Mouse (Mus musculus): Measurements from ENCODE around the gene Tbc1d22a.

Gene Tbc1d22a

GRCm38 (mm10) chr15:86503413-86503812 is 289.2 kb downstream of the Tbc1d22a start:
- no peak for DNase-seq (ENCODE audit: low spot score in 2 of 2)

DNA sequence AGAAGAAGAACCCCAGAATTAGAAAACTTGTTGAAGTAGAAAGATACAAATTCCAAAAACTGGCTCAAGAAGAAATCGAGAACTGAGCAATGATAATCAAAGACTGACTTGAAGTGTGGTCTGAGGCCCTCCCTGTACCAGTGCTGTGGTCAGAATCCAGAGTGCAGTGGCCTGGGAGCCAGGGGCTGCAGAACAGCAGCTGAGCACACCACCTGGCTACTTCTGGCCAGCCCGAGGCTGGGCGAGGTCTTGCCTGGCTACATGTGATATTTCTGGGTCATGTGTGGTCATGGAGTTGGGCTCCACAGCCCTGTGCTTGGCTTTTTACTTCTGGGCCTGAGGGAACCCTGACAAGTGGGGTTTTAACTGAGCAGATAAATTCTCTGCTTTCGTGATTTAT is 292.4 kb downstream of the Tbc1d22a start:
- no peak for DNase-seq (ENCODE audit: low spot score in 2 of 2)

DNA sequence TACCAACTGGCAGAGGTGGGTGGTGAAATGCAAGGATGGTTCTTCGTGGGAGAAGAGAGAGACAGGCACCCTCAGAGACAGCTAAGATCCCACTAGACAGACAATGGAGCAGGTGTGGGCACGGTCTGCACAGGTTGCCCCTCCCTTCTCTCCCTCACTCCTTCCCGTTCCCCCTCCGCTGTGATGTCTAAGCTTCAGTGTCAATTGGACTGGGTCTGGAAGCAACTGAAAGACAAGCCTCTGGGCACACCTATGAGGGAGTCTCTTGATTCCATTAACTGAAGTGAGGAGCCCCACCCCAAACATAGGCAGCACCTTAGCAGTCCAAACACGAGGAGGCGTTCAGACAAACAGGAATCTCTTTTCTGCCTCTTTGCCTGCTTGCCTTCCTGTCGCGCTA is 293.3 kb downstream of the Tbc1d22a start:
- DNase-seq (ENCODE audit: low spot score in 2 of 2): peak in 1 of 2 experiments; percentile 1

- DNase-seq (ENCODE audit: low spot score in 2 of 2): peak in 1 of 2 experiments; percentile 2
Measured at GRCm38 (mm10) chr15:86508406-86509176, 294.3 kb downstream of the Tbc1d22a start.

DNA sequence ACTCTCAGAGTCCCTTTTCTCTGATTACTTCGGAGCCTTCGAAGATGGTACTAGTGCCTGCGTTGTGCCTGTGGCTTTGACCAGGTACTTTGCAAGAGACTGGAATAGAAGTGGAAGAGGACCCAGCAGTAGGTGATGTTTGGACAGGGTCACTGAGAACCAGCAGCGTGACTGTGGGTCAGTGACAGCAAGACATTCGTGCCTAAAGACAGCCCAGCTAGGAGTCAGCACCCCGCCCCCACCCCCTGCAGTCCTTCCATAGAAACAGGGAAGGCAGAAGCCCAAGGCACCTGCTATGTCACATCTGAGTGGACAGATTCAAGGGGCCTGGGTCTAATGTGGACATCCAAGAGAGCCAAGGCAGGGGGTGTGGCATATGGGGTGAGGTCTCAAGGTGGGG is 295.3 kb downstream of the Tbc1d22a start:
- no peak for DNase-seq (ENCODE audit: low spot score in 2 of 2)

GRCm38 (mm10) chr15:86511181-86511580 is 296.9 kb downstream of the Tbc1d22a start:
- DNase-seq (ENCODE audit: low spot score in 2 of 2): no peak

DNA sequence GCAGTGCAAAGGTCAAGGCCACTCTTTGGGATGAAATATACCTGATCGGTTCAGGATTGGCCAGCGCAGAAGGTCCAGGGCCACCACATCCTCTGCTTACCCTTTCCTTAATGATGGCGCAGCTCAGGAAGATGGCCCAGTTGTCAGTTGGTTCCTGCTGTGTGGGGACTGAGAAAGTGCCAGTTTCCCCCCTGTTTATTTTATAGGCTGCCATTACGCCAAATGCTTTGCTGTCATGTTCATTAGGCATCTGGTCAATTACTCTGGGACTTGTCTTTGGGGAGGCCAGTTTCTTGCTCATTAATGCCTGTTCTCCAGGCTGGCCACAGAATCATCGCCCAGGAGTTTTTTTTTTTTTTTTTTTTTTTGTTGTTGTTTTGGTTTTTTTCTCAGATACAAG is 299.1 kb downstream of the Tbc1d22a start:
- no peak for DNase-seq (ENCODE audit: low spot score in 2 of 2)

GRCm38 (mm10) chr15:86520201-86520600 is 305.9 kb downstream of the Tbc1d22a start:
- DNase-seq (ENCODE audit: low spot score in 2 of 2): no peak

DNA sequence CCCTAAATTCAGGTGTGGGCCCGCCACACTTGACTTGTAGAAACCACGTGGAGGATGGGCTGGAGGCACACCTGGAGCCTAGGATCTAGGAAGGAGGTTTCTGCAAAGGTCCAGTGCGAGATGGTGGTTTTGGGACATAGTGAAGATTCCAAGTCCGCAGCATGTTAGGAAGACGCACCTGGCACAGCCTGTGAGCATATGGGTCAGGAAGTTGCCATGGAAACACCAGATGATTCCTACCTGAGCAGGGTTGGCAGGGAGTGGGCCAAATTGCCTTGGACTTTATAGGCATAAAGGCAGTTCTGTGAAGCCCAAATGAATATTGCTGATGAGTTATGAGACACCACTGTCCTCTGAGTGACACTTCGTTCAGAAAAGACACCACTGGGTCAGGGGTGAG is 321.1 kb downstream of the Tbc1d22a start:
- DNase-seq (ENCODE audit: low spot score in 2 of 2): no peak

DNA sequence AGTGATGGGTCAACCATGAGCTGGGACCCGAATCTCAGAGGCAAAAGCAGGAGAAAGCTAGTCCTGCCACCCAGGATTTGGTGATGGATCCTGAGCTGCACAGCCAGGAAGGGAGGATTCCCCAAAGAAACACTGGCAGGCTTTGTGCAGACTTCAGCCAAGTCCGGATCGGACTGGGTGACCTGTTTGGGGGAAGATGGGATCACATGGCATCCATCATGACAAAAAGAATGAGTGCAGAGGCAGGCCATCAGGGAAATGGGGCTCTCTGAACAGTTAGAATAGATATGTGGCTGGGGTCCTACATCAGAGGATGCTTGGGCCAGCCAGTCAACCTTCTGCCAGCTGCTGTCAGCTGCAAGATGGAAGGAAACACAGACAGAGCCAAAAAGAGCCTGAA is 328.1 kb downstream of the Tbc1d22a start:
- DNase-seq (ENCODE audit: low spot score in 2 of 2): no peak

GRCm38 (mm10) chr15:86544122-86544795 is 330.0 kb downstream of the Tbc1d22a start:
- no peak for DNase-seq (ENCODE audit: low spot score in 2 of 2)

All from frontal cortex, postnatal 25 days (tissue).